Mouse (Mus musculus) liver, embryonic 14.5 days (tissue): Measurements from ENCODE around the gene Ccdc12. TPM values are rescaled to one million over a fixed set of nuclear protein-coding genes. Genes with fewer than 3 reads are reported as not detected.
A peak's percentile ranks its signal among the peaks of the same experiment; 100 is the strongest.

ENCODE experiments used
- ATAC-seq: fragments of 200-750 bp; cut with Nextera tagmentation; 2 replicates; pipeline ENCODE4 v1.8.0; 2017; ENCODE audit warnings: moderate number of reproducible peaks, mild to moderate bottlenecking, moderate library complexity; ENCODE audit not compliant: insufficient read depth
- DNase-seq, 3 experiments: peaks; one replicate each; pipeline ENCODE4 v3.0.0-alpha.2; 2012 to 2013; ENCODE audit warnings: low read depth in 3 of 3, low spot score in 3 of 3
- H3K27ac ChIP-seq: fragments of 300-500 bp; sonication (generic); 2 replicates; pipeline ENCODE4 v1.5.1; 2014; ENCODE audit warnings: moderate library complexity, mild to moderate bottlenecking, control low read depth, inconsistent platforms
- H3K27me3 ChIP-seq: fragments of 300-500 bp; sonication (generic); 2 replicates; pipeline ENCODE4 v1.6.1; 2014; ENCODE audit warnings: mild to moderate bottlenecking, low read length, moderate library complexity; ENCODE audit not compliant: control insufficient read depth, insufficient read depth
- H3K36me3 ChIP-seq: fragments of 300-500 bp; sonication (generic); replicated peaks from 2 replicates; pipeline ENCODE4 v1.6.1; 2014; ENCODE audit warnings: low read depth; ENCODE audit not compliant: control insufficient read depth, insufficient read depth
- H3K4me1 ChIP-seq, 2 experiments: fragments of 200-500 bp in 1 of 2; fragments of 300-500 bp in 1 of 2; sonication (generic) in 1 of 2; replicated peaks; 2 replicates each; pipeline ENCODE4 v1.6.1; 2012 to 2014; ENCODE audit warnings: antibody characterized with exemption in 1 of 2, inconsistent platforms in 1 of 2, low read length in 1 of 2; ENCODE audit not compliant: control insufficient read depth in 2 of 2, insufficient read depth in 2 of 2
- H3K4me2 ChIP-seq: fragments of 300-500 bp; sonication (generic); 2 replicates; pipeline ENCODE4 v1.6.1; 2014; ENCODE audit warnings: low read depth, mild to moderate bottlenecking, control low read depth, moderate library complexity
- H3K4me3 ChIP-seq, 2 experiments: fragments of 200-500 bp in 1 of 2; fragments of 300-500 bp in 1 of 2; sonication (generic) in 1 of 2; 2 replicates each; pipeline ENCODE4 v1.5.1; 2012 to 2014; ENCODE audit warnings: low read depth in 2 of 2, low read length in 2 of 2, mild to moderate bottlenecking in 2 of 2, control low read depth in 1 of 2, inconsistent platforms in 1 of 2, moderate library complexity in 1 of 2; ENCODE audit not compliant: insufficient read depth in 1 of 2
- H3K9ac ChIP-seq: fragments of 300-500 bp; sonication (generic); replicated peaks from 2 replicates; pipeline ENCODE4 v1.6.1; 2014; ENCODE audit warnings: mild to moderate bottlenecking, control low read depth, moderate library complexity
- H3K9me3 ChIP-seq: fragments of 300-500 bp; sonication (generic); 2 replicates; pipeline ENCODE4 v1.6.1; 2016; ENCODE audit warnings: low read length, mixed read lengths; ENCODE audit not compliant: control insufficient read depth
- CTCF ChIP-seq: IDR thresholded peaks from 2 replicates; pipeline ENCODE4 v1.5.1; 2016; ENCODE audit warnings: antibody characterized with exemption, low read depth, control low read depth
- EP300 ChIP-seq: IDR thresholded peaks from 2 replicates; pipeline ENCODE4 v1.6.1; 2016; ENCODE audit warnings: antibody characterized with exemption, low read depth
- WGBS: fragments of 180-500 bp; shearing (Covaris S2); extraction: QIAGEN DNeasy Blood & Tissue Kit; methylation state at CpG from one replicate; pipeline ENCODE4 v1.1.7; 2014; ENCODE audit not compliant: insufficient replicate concordance; 5-methylcytosine and 5-hydroxymethylcytosine counted together
- polyA plus RNA-seq, 2 experiments: library from polyadenylated mRNA; depleted of rRNA in 1 of 2; stranded (reverse) in 1 of 2; unstranded in 1 of 2; fragments of >200 nt; fragmentation: Nextera tagmentation in 1 of 2; extraction: Ambion mirVana in 1 of 2; gene quantifications; 2 replicates each; pipeline versions ENCODE4 v1.2.1 to v1.2.3; 2012 to 2014

Gene Ccdc12
- polyA plus RNA-seq, 2 experiments = 64.5 to 66.0 TPM

DNA sequence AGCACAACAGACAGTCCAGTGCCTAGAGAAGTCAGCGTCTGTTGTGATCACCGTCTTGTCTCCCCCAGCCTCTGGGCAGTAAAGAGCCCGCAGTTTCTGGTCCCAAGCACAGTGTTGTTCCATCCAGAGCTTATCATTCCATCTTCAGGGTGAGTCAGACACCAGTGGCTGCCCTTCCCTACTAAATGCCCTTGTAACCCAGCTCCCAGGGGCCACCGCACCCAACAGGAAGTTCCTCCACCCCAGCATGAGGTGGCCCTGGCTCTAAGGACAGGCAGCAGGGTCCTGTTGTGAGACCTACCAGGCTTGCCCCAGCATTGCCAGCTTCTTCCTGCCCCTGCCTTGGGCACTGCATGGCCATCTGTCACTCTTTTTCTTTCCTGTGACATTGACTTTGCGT, 29.3 kb downstream of the Ccdc12 start:
- 19% methylated on average over 5 of the region's 5 CpGs for WGBS
- Histone ChIP-seq H3K9me3 (no peaks in the 10 kb centered on the region), H3K9ac (no peak overlapping the region), H3K27ac (no peak overlapping the region), H3K36me3 (no peaks in the 10 kb centered on the region), H3K4me3 (no peak overlapping the region), H3K27me3 (no peaks in the 10 kb centered on the region), H3K4me2 (no peak overlapping the region), H3K4me1 (peaks cover 0 to 19% of the 10 kb centered on the region in 2 experiments; a peak in 2 of 4 replicates)
- TF ChIP-seq EP300 = no peak
- no peak for TF ChIP-seq CTCF
- no peak for DNase-seq
- 0 out of 2 replicates have a peak, but pooled peaks have one; percentile 15 for ATAC-seq

DNA sequence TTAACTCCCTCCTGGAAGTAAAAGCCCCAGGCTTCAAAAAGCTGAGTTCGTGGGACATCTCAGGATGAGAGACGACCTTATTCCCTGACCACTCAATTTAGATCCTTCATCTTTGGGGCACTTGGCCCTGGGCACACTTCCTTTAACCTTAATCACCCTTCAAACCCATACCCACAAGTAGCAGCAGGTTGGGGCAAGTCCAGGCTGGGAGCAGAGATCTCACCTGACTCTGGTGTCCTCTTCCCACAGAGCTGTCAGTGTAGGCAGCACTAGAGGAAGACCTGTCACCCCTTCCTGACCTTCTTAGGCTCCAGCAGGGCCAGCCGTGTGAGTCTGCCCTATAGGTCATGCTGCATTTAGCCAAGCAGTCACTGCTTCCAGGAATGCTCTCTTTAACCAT, 30.2 kb downstream of the Ccdc12 start:
- H3K4me2 ChIP-seq = no peak overlapping the region
- H3K4me1 ChIP-seq = peaks cover 0 to 19% of the 10 kb centered on the region in 2 experiments; a peak in 2 of 4 replicates
- WGBS = 55% methylated on average over 3 of the region's 3 CpGs
- ATAC-seq = no peak
- no peak overlapping the region for H3K27ac ChIP-seq
- no peaks in the 10 kb centered on the region for H3K36me3 ChIP-seq
- no peak overlapping the region for H3K4me3 ChIP-seq
- H3K9me3 ChIP-seq = no peaks in the 10 kb centered on the region
- TF ChIP-seq EP300 (no peak), CTCF (no peak)
- H3K9ac ChIP-seq = no peak overlapping the region
- no peak for DNase-seq
- no peaks in the 10 kb centered on the region for H3K27me3 ChIP-seq

DNA sequence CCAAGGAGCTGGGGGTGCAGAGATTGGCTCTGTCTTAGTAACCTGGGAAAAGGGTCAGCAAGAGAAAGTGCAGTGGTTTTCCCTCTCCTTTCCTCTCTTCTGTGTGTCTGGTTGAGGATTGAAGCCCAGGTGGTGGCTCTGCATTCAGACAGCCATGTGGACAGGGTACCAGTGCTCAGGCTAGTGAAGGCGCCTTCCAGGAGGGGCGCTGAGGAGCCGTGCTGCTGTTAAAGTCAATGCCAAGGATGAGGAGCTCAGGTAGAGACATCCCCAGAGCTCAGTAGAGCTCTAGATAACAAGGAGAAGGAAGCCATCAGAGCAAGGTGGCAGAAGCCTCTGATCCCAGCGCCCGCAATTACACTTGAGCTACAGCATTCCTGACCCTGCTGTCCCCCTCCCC, 30.8 kb downstream of the Ccdc12 start:
- Histone ChIP-seq H3K27me3 (no peaks in the 10 kb centered on the region), H3K27ac (no peak overlapping the region)
- WGBS = 76% methylated on average over 5 of the region's 5 CpGs

DNA sequence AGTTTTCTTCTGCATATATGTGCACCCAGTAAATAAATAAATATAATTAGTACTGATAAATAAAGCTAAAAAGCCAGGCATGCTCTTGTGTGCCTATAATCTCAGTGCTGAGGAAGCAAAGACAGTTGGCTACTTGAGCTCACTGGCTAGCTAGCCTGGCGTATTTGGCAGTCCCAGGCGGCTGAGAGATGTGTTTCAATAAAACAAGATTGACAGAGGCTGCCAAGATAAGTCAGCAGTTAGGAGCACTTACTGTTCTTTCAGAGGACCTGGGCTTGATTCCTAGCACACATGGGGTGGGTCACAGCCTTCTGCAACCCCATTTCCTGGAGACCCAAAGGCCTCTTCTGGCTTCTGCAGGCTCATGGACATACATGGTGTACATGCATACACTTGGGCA, 31.5 kb downstream of the Ccdc12 start:
- Histone ChIP-seq H3K9ac (no peak overlapping the region), H3K27me3 (no peaks in the 10 kb centered on the region), H3K9me3 (no peaks in the 10 kb centered on the region), H3K4me1 (peaks cover 0 to 11% of the 10 kb centered on the region in 2 experiments; a peak in 2 of 4 replicates), H3K4me2 (no peak overlapping the region), H3K36me3 (no peaks in the 10 kb centered on the region), H3K4me3 (no peak overlapping the region), H3K27ac (no peak overlapping the region)
- 58% methylated on average over 2 of the region's 2 CpGs for WGBS
- DNase-seq = no peak
- TF ChIP-seq EP300 = no peak
- no peak for ATAC-seq

More for the DNA sequence above, 30.8 kb downstream of the Ccdc12 start:
- ATAC-seq (no peak), DNase-seq (no peak)
- no peak overlapping the region for H3K4me3 ChIP-seq
- H3K9ac ChIP-seq = no peak overlapping the region
- H3K36me3 ChIP-seq = no peaks in the 10 kb centered on the region
- no peaks in the 10 kb centered on the region for H3K9me3 ChIP-seq
- H3K4me1 ChIP-seq = peaks cover 0 to 15% of the 10 kb centered on the region in 2 experiments; a peak in 2 of 4 replicates
- no peak for TF ChIP-seq EP300
- TF ChIP-seq CTCF = peak; percentile 25; the same call in 1 of the 2 replicates
- H3K4me2 ChIP-seq = no peak overlapping the region

DNA sequence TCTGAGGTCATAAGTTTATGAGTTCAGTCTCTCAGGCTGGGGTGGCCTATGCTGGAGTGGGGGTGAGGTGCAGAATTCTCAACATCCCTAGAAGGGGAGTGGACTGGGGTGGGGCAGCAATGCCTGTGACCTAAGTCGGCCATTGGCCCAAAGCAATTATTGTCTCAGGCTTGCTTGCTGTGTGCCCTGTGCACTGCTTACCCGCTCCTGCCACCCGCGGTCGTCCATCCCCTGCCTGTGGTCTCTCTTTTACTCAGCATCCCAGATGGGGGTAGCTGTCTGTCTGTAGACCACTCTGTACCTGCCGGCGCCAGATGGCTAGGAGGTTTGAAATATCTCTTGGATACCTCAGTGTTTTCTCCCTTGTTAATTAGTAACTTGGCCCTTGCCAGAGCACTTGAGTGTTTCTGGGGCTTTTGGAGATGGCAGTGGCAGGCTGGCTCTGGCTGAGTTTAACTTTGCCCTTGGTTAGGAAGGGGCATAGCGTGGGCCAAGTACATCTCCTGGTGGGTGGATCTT, 33.0 kb downstream of the Ccdc12 start:
- peaks cover 0 to 4% of the 10 kb centered on the region in 2 experiments; a peak in 2 of 4 replicates for H3K4me1 ChIP-seq
- DNase-seq = no peak
- no peak overlapping the region for H3K4me3 ChIP-seq
- ATAC-seq = no peak
- 81% methylated on average over 8 of the region's 8 CpGs for WGBS
- no peaks in the 10 kb centered on the region for H3K27me3 ChIP-seq
- no peaks in the 10 kb centered on the region for H3K36me3 ChIP-seq
- no peak overlapping the region for H3K27ac ChIP-seq
- H3K9me3 ChIP-seq = no peaks in the 10 kb centered on the region
- no peak overlapping the region for H3K9ac ChIP-seq
- TF ChIP-seq EP300 = no peak
- H3K4me2 ChIP-seq = peak overlapping the region; percentile 3; the same call in 1 of the 2 replicates
